8 mouse cellular contexts compared by ENCODE assay signal in genomic region chr14:20340149-20340548, GRCm38 (mm10). TPM values are rescaled to one million over a fixed set of nuclear protein-coding genes. Genes with fewer than 3 reads are reported as not detected.
DNase-seq lines count a peak whose midpoint lies in the region; ATAC-seq lines count a peak whose summit lies in the region.

No protein-coding gene starts in this region.

- 84% methylated on average over 8 of the region's 8 CpGs for WGBS in neural tube, embryonic 15.5 days

- no peaks in the 10 kb centered on the region for H3K27me3 ChIP-seq in neural tube, embryonic 15.5 days (replicated peaks)

- no peak overlapping the region for H3K9ac ChIP-seq in neural tube, embryonic 15.5 days (replicated peaks)

- no peak overlapping the region for H3K4me3 ChIP-seq in neural tube, embryonic 15.5 days (replicated peaks)

- no peak overlapping the region for H3K27ac ChIP-seq in neural tube, embryonic 15.5 days (replicated peaks)

- H3K4me1 ChIP-seq in neural tube, embryonic 15.5 days, result peaks cover 1% of the 10 kb centered on the region; the same call in 1 of the 2 replicates

- DNase-seq in embryo, embryonic 10 days (ENCODE audit: low spot score), result peak; percentile 28
- no peak for DNase-seq in embryo, embryonic 9.5 days (ENCODE audit: extremely low spot score)
- DNase-seq in neural tube, embryonic 10.5 days (ENCODE audit: extremely low spot score, low spot score), result peak; percentile 14
- peak; percentile 49 for DNase-seq in kidney, adult 9 months
- no peak for DNase-seq in layer of hippocampus, adult 9-10 months (ENCODE audit: low spot score)
- DNase-seq in layer of hippocampus, postnatal 14 days (ENCODE audit: low spot score in 2 of 2), result no peak

- peaks cover 62% of the 10 kb centered on the region for H3K36me3 ChIP-seq in neural tube, embryonic 15.5 days

- H3K4me2 ChIP-seq in neural tube, embryonic 15.5 days, result no peak overlapping the region

- ATAC-seq in neural tube, embryonic 15.5 days (ENCODE audit: low FRiP score), result no peak
- peak; percentile 66; the same call in 1 of the 2 replicates for ATAC-seq in neutrophil, adult 5-6 weeks (ENCODE audit: extremely low read depth, insufficient number of reproducible peaks, low FRiP score, poor library complexity, severe bottlenecking)

- no peaks in the 10 kb centered on the region for H3K9me3 ChIP-seq in neural tube, embryonic 15.5 days (replicated peaks)

RNA-seq across cellular contexts. Expression of gene Ecd, which starts 7.8 kb away (rescaled TPM):
- polyA plus RNA-seq in neural tube, embryonic 15.5 days (2015; fragmentation: Nextera tagmentation; extraction: Ambion mirVana), result 48.4 and 51.3 TPM in 2 replicates
- total RNA-seq in neutrophil, adult 5-6 weeks (2017), result 35.0 and 35.8 TPM in 2 replicates
- 10 to 100 TPM; 27.9 to 32.8 TPM for total RNA-seq in layer of hippocampus, postnatal 14 days (2021)

RNA-seq across cellular contexts. Expression of gene Fam149b, which starts 7.8 kb away (rescaled TPM):
- 40.8 and 41.2 TPM in 2 replicates for polyA plus RNA-seq in neural tube, embryonic 15.5 days (2015; fragmentation: Nextera tagmentation; extraction: Ambion mirVana)
- total RNA-seq in neutrophil, adult 5-6 weeks (2017), result 58.0 and 59.8 TPM in 2 replicates
- total RNA-seq in layer of hippocampus, postnatal 14 days (2021), result 10 to 100 TPM; 44.3 to 45.5 TPM

RNA-seq across cellular contexts. Expression of gene Nudt13, which starts 45.7 kb away (rescaled TPM):
- polyA plus RNA-seq in neural tube, embryonic 15.5 days (2015; fragmentation: Nextera tagmentation; extraction: Ambion mirVana), result 14.0 and 18.0 TPM in 2 replicates
- total RNA-seq in neutrophil, adult 5-6 weeks (2017), result 9.5 and 12.1 TPM in 2 replicates
- 10 to 100 TPM; 23.4 to 28.3 TPM for total RNA-seq in layer of hippocampus, postnatal 14 days (2021)

RNA-seq across cellular contexts. Expression of gene Dnajc9, which starts 48.6 kb away (rescaled TPM):
- polyA plus RNA-seq in neural tube, embryonic 15.5 days (2015; fragmentation: Nextera tagmentation; extraction: Ambion mirVana), result 115 and 145 TPM in 2 replicates
- total RNA-seq in neutrophil, adult 5-6 weeks (2017), result 179 and 180 TPM in 2 replicates
- total RNA-seq in layer of hippocampus, postnatal 14 days (2021), result 10 to 100 TPM; 21.9 to 22.4 TPM

RNA-seq across cellular contexts. Expression of gene Mrps16, which starts 53.3 kb away (rescaled TPM):
- polyA plus RNA-seq in neural tube, embryonic 15.5 days (2015; fragmentation: Nextera tagmentation; extraction: Ambion mirVana), result 72.5 and 81.9 TPM in 2 replicates
- 23.1 and 30.7 TPM in 2 replicates for total RNA-seq in neutrophil, adult 5-6 weeks (2017)
- total RNA-seq in layer of hippocampus, postnatal 14 days (2021), result 10 to 100 TPM; 33.3 to 36.5 TPM

Comparison
In these comparisons a context has a peak if more than half of its experiments do, and no peak if none do; other contexts are left out.
1. DNase-seq: peak in embryo, embryonic 10 days (single experiment), neural tube, embryonic 10.5 days (single experiment) and kidney, adult 9 months (single experiment); none in embryo, embryonic 9.5 days (single experiment), layer of hippocampus, adult 9-10 months (single experiment) and layer of hippocampus, postnatal 14 days (0 of 2).